Mouse (Mus musculus) CD4-positive naive resting alpha-beta T cell, adult 76 days (primary cell): ENCODE data around the gene Gm10192. TPM values are rescaled to one million over a fixed set of nuclear protein-coding genes. Genes with fewer than 3 reads are reported as not detected.

Experiments used
- total RNA-seq: library from RNA; stranded (reverse); gene quantifications from one replicate; pipeline ENCODE4 v1.2.4, GENCODE M21; 2023

Gm10192 gene
- not detected for total RNA-seq

DNA sequence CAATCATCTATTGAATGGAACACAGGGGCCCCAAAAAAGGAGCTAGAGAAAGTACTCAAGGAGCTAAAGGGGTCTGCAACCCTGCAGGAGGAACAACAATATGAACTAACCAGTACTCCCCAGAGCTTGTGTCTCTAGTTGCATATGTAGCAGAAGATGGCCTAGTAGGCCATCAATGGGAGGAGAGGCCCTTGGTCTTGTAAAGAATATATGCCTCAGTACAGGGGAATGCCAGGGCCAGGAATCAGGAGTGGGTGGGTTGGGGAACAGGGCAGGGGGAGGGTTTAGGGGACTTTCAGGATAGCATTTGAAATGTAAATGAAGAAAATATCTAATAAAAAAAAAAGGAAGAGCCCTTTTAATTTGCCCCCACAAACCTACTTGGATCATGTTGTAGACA, at the start of gene Gm10192:
Gene Gm10192 (minus strand): TSS at position 101 of the 400 bp plus-strand sequence.

